In genomic region chr5:31179766-31180630, GRCm38 (mm10) we compare ENCODE assay signal across 8 mouse cellular contexts. TPM values are rescaled to one million over a fixed set of nuclear protein-coding genes. Genes with fewer than 3 reads are reported as not detected.
DNase-seq lines count a peak whose midpoint lies in the region; ATAC-seq lines count a peak whose summit lies in the region.

Gene Gm29609, minus strand, starts transcription at chr5:31179911.
Gene Gtf3c2, minus strand, starts transcription at chr5:31180144.

- ATAC-seq in erythroblast, adult 5-6 weeks (replicated peaks; ENCODE audit: low FRiP score, poor library complexity, severe bottlenecking), result peak; percentile 89
- ATAC-seq in kidney, embryonic 15.5 days (replicated peaks; ENCODE audit: low FRiP score), result peak; percentile 98
- ATAC-seq in monocyte, adult 5-6 weeks (replicated peaks; ENCODE audit: insufficient number of reproducible peaks, low FRiP score, low TSS enrichment, poor library complexity, severe bottlenecking), result peak; percentile 89

- H3K9ac ChIP-seq in kidney, embryonic 15.5 days, result peak within 1 kb of the TSS; percentile 80

- peak within 1 kb of the TSS; percentile 89 for H3K4me3 ChIP-seq in heart, embryonic 10.5 days
- H3K4me3 ChIP-seq in kidney, embryonic 15.5 days (replicated peaks), result peak within 1 kb of the TSS; percentile 95

- peak within 1 kb of the TSS; percentile 94 for H3K27ac ChIP-seq in heart, embryonic 10.5 days
- H3K27ac ChIP-seq in kidney, embryonic 15.5 days, result peak within 1 kb of the TSS; percentile 100

- DNase-seq in B cell, adult 2 months, result peak; percentile 96
- DNase-seq in brain, adult 2 months (ENCODE audit: low read depth, low spot score), result peak; percentile 99
- DNase-seq in heart, embryonic 10.5 days (ENCODE audit: low spot score), result peak; percentile 97
- DNase-seq in liver, result peak; percentile 92
- DNase-seq in spleen, postnatal 4 days (ENCODE audit: low spot score in 2 of 2), result peak; percentile 92 to 96

- under 1% methylated on average over 59 of the region's 59 CpGs for WGBS in heart, embryonic 10.5 days
- under 1% methylated on average over 59 of the region's 59 CpGs for WGBS in kidney, embryonic 15.5 days

- no peaks in the 10 kb centered on the region for H3K27me3 ChIP-seq in heart, embryonic 10.5 days (ENCODE audit: insufficient read depth, poor library complexity, severe bottlenecking)
- H3K27me3 ChIP-seq in kidney, embryonic 15.5 days, result no peaks in the 10 kb centered on the region

- peaks cover 8% of the 10 kb centered on the region; the same call in 1 of the 2 replicates for H3K4me1 ChIP-seq in heart, embryonic 10.5 days
- H3K4me1 ChIP-seq in kidney, embryonic 15.5 days, result peaks cover 18% of the 10 kb centered on the region; the same call in 1 of the 2 replicates

- H3K4me2 ChIP-seq in kidney, embryonic 15.5 days, result peak within 1 kb of the TSS; percentile 90

- peaks cover 10% of the 10 kb centered on the region; the same call in 1 of the 2 replicates for H3K36me3 ChIP-seq in heart, embryonic 10.5 days
- peaks cover 18% of the 10 kb centered on the region; the same call in 1 of the 2 replicates for H3K36me3 ChIP-seq in kidney, embryonic 15.5 days

- H3K9me3 ChIP-seq in heart, embryonic 10.5 days, result no peaks in the 10 kb centered on the region
- no peaks in the 10 kb centered on the region for H3K9me3 ChIP-seq in kidney, embryonic 15.5 days (replicated peaks)

RNA-seq across cellular contexts. Expression of gene Gm29609, which starts in this region (rescaled TPM):
- total RNA-seq in erythroblast, adult 5-6 weeks (2015; ENCODE audit: low replicate concordance), result not detected in 2 replicates
- total RNA-seq in erythroblast, adult 5-6 weeks (2017; ENCODE audit: low replicate concordance), result not detected in 2 replicates
- 0.77 and 1.00 TPM in 2 replicates for polyA plus RNA-seq in heart, embryonic 10.5 days (2016; fragmentation: Nextera tagmentation; extraction: Ambion mirVana)
- polyA plus RNA-seq in kidney, embryonic 15.5 days (2015; fragmentation: Nextera tagmentation; extraction: Ambion mirVana), result 2.0 and 2.1 TPM in 2 replicates
- 1.4 to 2.5 TPM (median 2.2 TPM) in 3 replicates for total RNA-seq in monocyte, adult 5-6 weeks (2017)

RNA-seq across cellular contexts. Expression of gene Gtf3c2, which starts in this region (rescaled TPM):
- 29.7 and 32.5 TPM in 2 replicates for total RNA-seq in erythroblast, adult 5-6 weeks (2015; ENCODE audit: low replicate concordance)
- 24.8 and 30.7 TPM in 2 replicates for total RNA-seq in erythroblast, adult 5-6 weeks (2017; ENCODE audit: low replicate concordance)
- 67.1 and 81.9 TPM in 2 replicates for polyA plus RNA-seq in heart, embryonic 10.5 days (2016; fragmentation: Nextera tagmentation; extraction: Ambion mirVana)
- polyA plus RNA-seq in kidney, embryonic 15.5 days (2015; fragmentation: Nextera tagmentation; extraction: Ambion mirVana), result 83.0 and 93.5 TPM in 2 replicates
- 42.4 to 80.2 TPM (median 50.2 TPM) in 3 replicates for total RNA-seq in monocyte, adult 5-6 weeks (2017)

Comparison
In these comparisons a context has a peak if more than half of its experiments do, and no peak if none do; other contexts are left out.
1. Peak in every context shown above with its lines: DNase-seq, ATAC-seq, H3K4me3 ChIP-seq and H3K27ac ChIP-seq.